In the genomic region with DNA sequence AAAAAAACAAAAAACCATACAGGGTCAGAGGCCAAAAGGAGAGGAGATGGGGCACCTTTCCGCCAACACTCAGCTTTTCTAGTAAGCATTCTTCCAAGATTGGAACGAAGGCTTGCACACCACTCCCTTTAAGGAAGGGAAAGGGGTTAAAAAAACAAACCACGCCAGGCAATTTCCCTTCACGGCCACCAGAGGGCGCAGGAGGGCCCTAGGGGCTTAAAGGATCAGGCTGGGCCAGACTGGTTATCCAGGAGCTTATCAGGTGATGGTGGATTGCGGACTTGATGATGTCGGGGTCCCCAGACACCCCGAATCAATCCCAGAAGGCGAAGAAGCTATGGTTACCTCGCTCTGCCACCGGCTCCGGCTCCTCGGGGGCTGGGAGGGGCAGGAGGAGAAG, we compare ENCODE assay signal across 7 mouse cellular contexts. TPM values are rescaled to one million over a fixed set of nuclear protein-coding genes. Genes with fewer than 3 reads are reported as not detected.
DNase-seq lines count a peak whose midpoint lies in the region; ATAC-seq and TF ChIP-seq lines count a peak whose summit lies in the region.

No protein-coding gene starts in this region.

- H3K36me3 ChIP-seq in midbrain, embryonic 11.5 days (ENCODE audit: control insufficient read depth, insufficient read depth, low read length): no peaks in the 10 kb centered on the region
- no peaks in the 10 kb centered on the region for H3K36me3 ChIP-seq in midbrain, embryonic 13.5 days
- no peaks in the 10 kb centered on the region for H3K36me3 ChIP-seq in limb, embryonic 11.5 days (ENCODE audit: control insufficient read depth, insufficient read depth, low read length)

- no peak overlapping the region for H3K9ac ChIP-seq in midbrain, embryonic 11.5 days (ENCODE audit: low read length)
- no peak overlapping the region for H3K9ac ChIP-seq in midbrain, embryonic 13.5 days (replicated peaks)
- H3K9ac ChIP-seq in limb, embryonic 11.5 days (ENCODE audit: low read length): no peak overlapping the region

- H3K4me2 ChIP-seq in midbrain, embryonic 11.5 days: no peak overlapping the region
- H3K4me2 ChIP-seq in midbrain, embryonic 13.5 days (replicated peaks): no peak overlapping the region
- H3K4me2 ChIP-seq in limb, embryonic 11.5 days (ENCODE audit: low read depth, severe bottlenecking): no peak overlapping the region

- 29% methylated on average over 13 of the region's 13 CpGs for WGBS in midbrain, embryonic 11.5 days
- 33% methylated on average over 13 of the region's 13 CpGs for WGBS in midbrain, embryonic 13.5 days
- 28% methylated on average over 13 of the region's 13 CpGs for WGBS in limb, embryonic 11.5 days

- TF ChIP-seq CTCF in embryonic fibroblast, embryonic 13.5 days (IDR thresholded peaks at IDR 0.05; ENCODE audit: borderline replicate concordance, insufficient read depth, low read length): peak; percentile 25; the same call in 1 of the 2 replicates

- H3K9me3 ChIP-seq in midbrain, embryonic 11.5 days (ENCODE audit: control insufficient read depth, low read length): no peaks in the 10 kb centered on the region
- no peaks in the 10 kb centered on the region for H3K9me3 ChIP-seq in midbrain, embryonic 13.5 days
- H3K9me3 ChIP-seq in limb, embryonic 11.5 days (ENCODE audit: control insufficient read depth, low read length): no peaks in the 10 kb centered on the region

- TF ChIP-seq POLR2A in embryonic fibroblast, embryonic 13.5 days (IDR thresholded peaks at IDR 0.05; ENCODE audit: low read depth, low read length): no peak

- peak; percentile 94 for DNase-seq in midbrain, embryonic 11.5 days (ENCODE audit: low spot score, missing footprints)
- peak; percentile 80 for DNase-seq in R1 (ENCODE audit: low read depth, low spot score)
- DNase-seq in limb, embryonic 11.5 days (ENCODE audit: low spot score): peak; percentile 63
- DNase-seq in retina, embryonic 14.5 days (ENCODE audit: low spot score): peak; percentile 79
- DNase-seq in right cerebral cortex, adult 18-20 months: no peak

- H3K4me1 ChIP-seq in midbrain, embryonic 11.5 days (ENCODE audit: control insufficient read depth, insufficient read depth, low read length): peaks cover 14% of the 10 kb centered on the region
- peaks cover 31% of the 10 kb centered on the region for H3K4me1 ChIP-seq in midbrain, embryonic 13.5 days (replicated peaks)
- H3K4me1 ChIP-seq in embryonic fibroblast, embryonic 13.5 days (ENCODE audit: control insufficient read depth, insufficient read depth, low read length): no peaks in the 10 kb centered on the region
- peaks cover 2% of the 10 kb centered on the region; the same call in 1 of the 2 replicates for H3K4me1 ChIP-seq in limb, embryonic 11.5 days (ENCODE audit: control insufficient read depth, insufficient read depth, low read length)

- H3K27ac ChIP-seq in midbrain, embryonic 11.5 days (ENCODE audit: low read depth, low read length): no peak overlapping the region
- H3K27ac ChIP-seq in midbrain, embryonic 13.5 days: no peak overlapping the region
- H3K27ac ChIP-seq in embryonic fibroblast, embryonic 13.5 days (ENCODE audit: insufficient read depth, low read length): no peak overlapping the region
- no peak overlapping the region for H3K27ac ChIP-seq in limb, embryonic 11.5 days (replicated peaks; ENCODE audit: low read depth, low read length)

- no peaks in the 10 kb centered on the region for H3K27me3 ChIP-seq in midbrain, embryonic 11.5 days (ENCODE audit: control insufficient read depth, insufficient read depth, low read length)
- H3K27me3 ChIP-seq in midbrain, embryonic 13.5 days: 0 out of 2 replicates have a peak, but pooled peaks cover 3% of the 10 kb centered on the region
- H3K27me3 ChIP-seq in limb, embryonic 11.5 days (ENCODE audit: control insufficient read depth, insufficient read depth, low read length): no peaks in the 10 kb centered on the region

- no peak overlapping the region for H3K4me3 ChIP-seq in midbrain, embryonic 11.5 days (ENCODE audit: low read depth, low read length)
- H3K4me3 ChIP-seq in midbrain, embryonic 13.5 days (replicated peaks): no peak overlapping the region
- no peak overlapping the region for H3K4me3 ChIP-seq in embryonic fibroblast, embryonic 13.5 days (ENCODE audit: insufficient read depth, low read length)
- H3K4me3 ChIP-seq in limb, embryonic 11.5 days (ENCODE audit: low read depth, low read length): no peak overlapping the region

- ATAC-seq in midbrain, embryonic 11.5 days (ENCODE audit: low FRiP score): no peak
- no peak for ATAC-seq in midbrain, embryonic 13.5 days
- ATAC-seq in limb, embryonic 11.5 days (ENCODE audit: insufficient number of reproducible peaks, low FRiP score, low TSS enrichment, low read depth): no peak

RNA-seq across cellular contexts. Expression of gene Tnnt1, which starts 2.9 kb away (rescaled TPM):
- 6.6 and 8.1 TPM in 2 replicates for polyA plus RNA-seq in midbrain, embryonic 11.5 days (2014; fragmentation: Nextera tagmentation; extraction: Ambion mirVana)
- 5.4 and 6.3 TPM in 2 replicates for polyA plus RNA-seq in midbrain, embryonic 13.5 days (2015; fragmentation: Nextera tagmentation; extraction: Ambion mirVana)
- polyA plus RNA-seq in embryonic fibroblast, embryonic 13.5 days (2011; ENCODE audit: insufficient read length, low read depth, missing spikeins): 1.4 and 1.7 TPM in 2 replicates
- polyA plus RNA-seq in limb, embryonic 11.5 days (2014; fragmentation: Nextera tagmentation; extraction: Ambion mirVana): 59.4 and 64.7 TPM in 2 replicates

RNA-seq across cellular contexts. Expression of gene Tnni3, which starts 10.8 kb away (rescaled TPM):
- polyA plus RNA-seq in midbrain, embryonic 11.5 days (2014; fragmentation: Nextera tagmentation; extraction: Ambion mirVana): 0.97 and 1.7 TPM in 2 replicates
- polyA plus RNA-seq in midbrain, embryonic 13.5 days (2015; fragmentation: Nextera tagmentation; extraction: Ambion mirVana): 1.4 and 2.3 TPM in 2 replicates
- 1.2 and 4.0 TPM in 2 replicates for polyA plus RNA-seq in embryonic fibroblast, embryonic 13.5 days (2011; ENCODE audit: insufficient read length, low read depth, missing spikeins)
- polyA plus RNA-seq in limb, embryonic 11.5 days (2014; fragmentation: Nextera tagmentation; extraction: Ambion mirVana): 3.2 and 5.3 TPM in 2 replicates

RNA-seq across cellular contexts. Expression of gene Ppp1r12c, which starts 11.8 kb away (rescaled TPM):
- polyA plus RNA-seq in midbrain, embryonic 11.5 days (2014; fragmentation: Nextera tagmentation; extraction: Ambion mirVana): 28.4 and 32.7 TPM in 2 replicates
- polyA plus RNA-seq in midbrain, embryonic 13.5 days (2015; fragmentation: Nextera tagmentation; extraction: Ambion mirVana): 34.9 and 51.9 TPM in 2 replicates
- polyA plus RNA-seq in embryonic fibroblast, embryonic 13.5 days (2011; ENCODE audit: insufficient read length, low read depth, missing spikeins): 72.2 and 79.4 TPM in 2 replicates
- 40.9 and 46.0 TPM in 2 replicates for polyA plus RNA-seq in limb, embryonic 11.5 days (2014; fragmentation: Nextera tagmentation; extraction: Ambion mirVana)

RNA-seq across cellular contexts. Expression of gene Dnaaf3, which starts 19.0 kb away (rescaled TPM):
- polyA plus RNA-seq in midbrain, embryonic 11.5 days (2014; fragmentation: Nextera tagmentation; extraction: Ambion mirVana): 0.85 and 1.1 TPM in 2 replicates
- 1.5 and 2.3 TPM in 2 replicates for polyA plus RNA-seq in midbrain, embryonic 13.5 days (2015; fragmentation: Nextera tagmentation; extraction: Ambion mirVana)
- polyA plus RNA-seq in embryonic fibroblast, embryonic 13.5 days (2011; ENCODE audit: insufficient read length, low read depth, missing spikeins): 2.2 and 3.2 TPM in 2 replicates
- 1.9 and 2.4 TPM in 2 replicates for polyA plus RNA-seq in limb, embryonic 11.5 days (2014; fragmentation: Nextera tagmentation; extraction: Ambion mirVana)

RNA-seq across cellular contexts. Expression of gene Syt5, which starts 34.1 kb away (rescaled TPM):
- polyA plus RNA-seq in midbrain, embryonic 11.5 days (2014; fragmentation: Nextera tagmentation; extraction: Ambion mirVana): 10.4 and 10.5 TPM in 2 replicates
- 92.2 and 97.8 TPM in 2 replicates for polyA plus RNA-seq in midbrain, embryonic 13.5 days (2015; fragmentation: Nextera tagmentation; extraction: Ambion mirVana)
- polyA plus RNA-seq in embryonic fibroblast, embryonic 13.5 days (2011; ENCODE audit: insufficient read length, low read depth, missing spikeins): 1.7 and 2.3 TPM in 2 replicates
- 4.1 and 4.2 TPM in 2 replicates for polyA plus RNA-seq in limb, embryonic 11.5 days (2014; fragmentation: Nextera tagmentation; extraction: Ambion mirVana)
